Mouse (Mus musculus) thymus, adult 2 months (tissue): ENCODE measurements around the gene Olfr1261. TPM values are rescaled to one million over a fixed set of nuclear protein-coding genes. Genes with fewer than 3 reads are reported as not detected.

Source experiments
- DNase-seq: peaks from one replicate; pipeline ENCODE4 v3.0.0; 2021
- H3K27ac ChIP-seq: fragments of 200-500 bp; 2 replicates; pipeline ENCODE4 v1.5.1; 2012; ENCODE audit warnings: low read length, control low read depth; ENCODE audit not compliant: control insufficient read depth, insufficient read depth
- H3K27me3 ChIP-seq: fragments of 200-500 bp; 2 replicates; pipeline ENCODE4 v1.6.1; 2012; ENCODE audit warnings: mild to moderate bottlenecking, low read length, moderate library complexity, mixed read lengths; ENCODE audit not compliant: control insufficient read depth, insufficient read depth
- H3K36me3 ChIP-seq: fragments of 200-500 bp; 2 replicates; pipeline ENCODE4 v1.6.1; 2012; ENCODE audit warnings: mild to moderate bottlenecking, low read length, moderate library complexity; ENCODE audit not compliant: control insufficient read depth, insufficient read depth
- H3K4me1 ChIP-seq: fragments of 200-500 bp; replicated peaks from 2 replicates; pipeline ENCODE4 v1.6.1; 2012; ENCODE audit warnings: low read length; ENCODE audit not compliant: control insufficient read depth, insufficient read depth
- H3K4me3 ChIP-seq: fragments of 200-500 bp; 2 replicates; pipeline ENCODE4 v1.5.1; 2012; ENCODE audit warnings: mild to moderate bottlenecking, low read length, control low read depth, moderate library complexity; ENCODE audit not compliant: control insufficient read depth, insufficient read depth
- CTCF ChIP-seq: fragments of 200-500 bp; IDR thresholded peaks from 2 replicates; pipeline ENCODE4 v1.5.1; 2012; ENCODE audit warnings: mild to moderate bottlenecking, control low read depth, low read length, moderate library complexity, borderline replicate concordance; ENCODE audit not compliant: control insufficient read depth, poor library complexity, insufficient read depth; ENCODE audit errors: extremely low read depth
- POLR2A ChIP-seq: fragments of 200-500 bp; IDR thresholded peaks from 2 replicates; pipeline ENCODE4 v1.6.1; 2012; ENCODE audit warnings: mild to moderate bottlenecking, low read length, control low read depth, moderate library complexity; ENCODE audit not compliant: control insufficient read depth, poor library complexity, insufficient read depth; ENCODE audit errors: extremely low read depth
- WGBS: fragments of 180-500 bp; shearing (Covaris S2); methylation state at CpG from one replicate; pipeline ENCODE4 v1.1.7; 2018; 5-methylcytosine and 5-hydroxymethylcytosine counted together
- polyA plus RNA-seq: library from polyadenylated mRNA; depleted of rRNA; stranded (reverse); fragments of >200 nt; gene quantifications from 2 replicates; pipeline ENCODE4 v1.2.3, GENCODE M21; 2012; rRNA removed

The Olfr1261 gene
- not detected in 2 replicates for polyA plus RNA-seq

GRCm38 (mm10) chr2:89990921-89991320 lies at the start of gene Olfr1261:
Olfr1261 (plus strand) TSS chr2:89991221.
- Histone ChIP-seq H3K4me3 (no peak within 1 kb of the TSS), H3K36me3 (no peaks in the 10 kb centered on the region)

GRCm38 (mm10) chr2:89948564-89948963 lies 42.5 kb upstream of the Olfr1261 start, which contains the start of gene Olfr1259:
Olfr1259 (minus strand) TSS chr2:89948664.
- no peak for DNase-seq
- H3K4me3 ChIP-seq, result no peak within 1 kb of the TSS
- WGBS, result 92% methylated on average over 5 of the region's 5 CpGs
- no peaks in the 10 kb centered on the region for H3K36me3 ChIP-seq
- H3K4me1 ChIP-seq, result no peaks in the 10 kb centered on the region
- TF ChIP-seq POLR2A (no peak), CTCF (no peak)
- no peaks in the 10 kb centered on the region for H3K27me3 ChIP-seq
- H3K27ac ChIP-seq, result no peak within 1 kb of the TSS

More at GRCm38 (mm10) chr2:89990921-89991320, at the start of gene Olfr1261:
- no peak for DNase-seq
- TF ChIP-seq POLR2A, result no peak
- no peak for TF ChIP-seq CTCF
- H3K27ac ChIP-seq, result no peak within 1 kb of the TSS
- no peaks in the 10 kb centered on the region for H3K4me1 ChIP-seq
- no peaks in the 10 kb centered on the region for H3K27me3 ChIP-seq

GRCm38 (mm10) chr2:89974184-89974583 lies 16.8 kb upstream of the Olfr1261 start, which contains the start of gene Olfr1260:
Olfr1260 (plus strand) TSS chr2:89974340.
- no peak for TF ChIP-seq POLR2A
- TF ChIP-seq CTCF, result no peak
- H3K4me1 ChIP-seq, result no peaks in the 10 kb centered on the region
- no peak within 1 kb of the TSS for H3K27ac ChIP-seq
- no peak for DNase-seq
- H3K27me3 ChIP-seq, result no peaks in the 10 kb centered on the region
- H3K4me3 ChIP-seq, result no peak within 1 kb of the TSS
- no peaks in the 10 kb centered on the region for H3K36me3 ChIP-seq
- WGBS, result 78% methylated on average over 2 of the region's 2 CpGs

DNA sequence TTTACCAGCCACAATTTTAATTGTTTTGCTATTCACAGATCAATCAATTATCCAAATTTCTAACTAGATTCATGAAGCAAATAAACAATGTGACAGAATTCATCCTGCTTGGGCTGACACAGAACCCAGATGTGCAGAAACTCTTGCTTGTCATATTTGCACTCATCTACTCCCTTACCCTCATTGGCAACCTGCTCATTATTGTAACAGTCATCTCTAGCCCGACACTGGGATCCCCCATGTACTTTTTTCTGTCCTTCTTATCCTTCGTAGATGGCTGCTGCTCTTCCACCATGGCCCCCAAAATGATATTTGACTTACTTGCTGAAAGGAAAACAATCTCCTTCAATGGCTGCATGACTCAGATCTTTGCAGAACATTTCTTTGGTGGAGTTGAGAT lies 13.3 kb upstream of the Olfr1261 start:
- H3K4me3 ChIP-seq, result no peak overlapping the region
- no peaks in the 10 kb centered on the region for H3K36me3 ChIP-seq
- TF ChIP-seq POLR2A, result no peak
- no peak for TF ChIP-seq CTCF
- 87% methylated on average over 2 of the region's 2 CpGs for WGBS
- DNase-seq, result no peak
- H3K27me3 ChIP-seq, result no peaks in the 10 kb centered on the region
- H3K27ac ChIP-seq, result no peak overlapping the region
- H3K4me1 ChIP-seq, result no peaks in the 10 kb centered on the region

- Histone ChIP-seq H3K27me3 (no peaks in the 10 kb centered on the region), H3K4me1 (no peaks in the 10 kb centered on the region), H3K36me3 (no peaks in the 10 kb centered on the region), H3K4me3 (no peak within 1 kb of the TSS), H3K27ac (no peak within 1 kb of the TSS)
- TF ChIP-seq POLR2A (no peak), CTCF (no peak)
- no peak for DNase-seq
These were observed 8.8 kb downstream of the Olfr1261 start, which contains the start of gene Olfr1262 for GRCm38 (mm10) chr2:89999845-90000244. Olfr1262 (plus strand) TSS chr2:90000145.

DNA sequence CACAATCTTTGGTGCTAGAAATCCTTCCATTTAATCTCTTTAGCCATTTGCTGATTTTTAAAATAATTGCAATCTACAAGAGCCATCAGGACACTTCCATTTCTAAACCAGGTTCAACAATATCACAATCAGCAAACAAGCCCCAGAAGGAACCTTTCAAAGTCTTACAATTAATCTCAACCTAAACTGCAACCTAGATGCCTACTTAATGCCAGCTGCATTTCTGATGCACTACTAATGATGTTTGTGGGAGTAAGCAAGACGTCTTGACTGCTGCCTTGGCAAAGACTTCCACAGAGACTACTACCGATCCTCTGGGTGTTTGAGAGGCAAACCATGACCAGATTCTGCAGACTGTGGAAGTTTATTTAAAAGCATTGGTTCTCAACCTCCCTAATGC lies 20.8 kb downstream of the Olfr1261 start, which contains the start of gene Olfr1263:
TSS of gene Olfr1263 (plus strand) at position 301 of the 400 bp plus-strand sequence.
- TF ChIP-seq POLR2A, result no peak
- TF ChIP-seq CTCF, result no peak
- DNase-seq, result no peak
- Histone ChIP-seq H3K4me1 (no peaks in the 10 kb centered on the region), H3K36me3 (no peaks in the 10 kb centered on the region), H3K4me3 (no peak within 1 kb of the TSS), H3K27me3 (no peaks in the 10 kb centered on the region), H3K27ac (no peak within 1 kb of the TSS)
- WGBS, result 86% methylated on average over 2 of the region's 2 CpGs

- no peak for TF ChIP-seq CTCF
- TF ChIP-seq POLR2A, result no peak
- H3K4me3 ChIP-seq, result no peak within 1 kb of the TSS
- WGBS, result 86% methylated on average over 2 of the region's 2 CpGs
- DNase-seq, result no peak
- H3K27ac ChIP-seq, result no peak within 1 kb of the TSS
- H3K36me3 ChIP-seq, result no peaks in the 10 kb centered on the region
- no peaks in the 10 kb centered on the region for H3K27me3 ChIP-seq
- no peaks in the 10 kb centered on the region for H3K4me1 ChIP-seq
These were observed 34.5 kb downstream of the Olfr1261 start, which contains the start of gene Olfr1264 for GRCm38 (mm10) chr2:90025477-90025876. Olfr1264 (minus strand) TSS chr2:90025577.
